Mouse (Mus musculus) C2C12 (cell line): ENCODE results near the gene Slc25a12. TPM values are rescaled to one million over a fixed set of nuclear protein-coding genes. Genes with fewer than 3 reads are reported as not detected.
"Not testable (repeated sequence)": the region's sequence is repeated elsewhere in the genome, so short reads cannot be mapped to it uniquely, and the experiment has no call there.

ENCODE experiments used
- H3K27me3 ChIP-seq: one replicate; pipeline ENCODE4 v1.6.1; 2011; ENCODE audit not compliant: control insufficient read depth, insufficient read depth, insufficient read length
- H3K36me3 ChIP-seq: one replicate; pipeline ENCODE4 v1.6.1; 2011; ENCODE audit not compliant: control insufficient read depth, insufficient read depth
- H3K4me3 ChIP-seq: one replicate; pipeline ENCODE4 v1.5.1; 2011; ENCODE audit warnings: mild to moderate bottlenecking, control low read depth; ENCODE audit not compliant: poor library complexity, insufficient read depth, severe bottlenecking
- H3K79me2 ChIP-seq: one replicate; pipeline ENCODE4 v1.6.1; 2011; ENCODE audit not compliant: control insufficient read depth, insufficient read depth
- H3K79me3 ChIP-seq: one replicate; pipeline ENCODE4 v1.6.1; 2011; ENCODE audit warnings: low read depth, control low read depth
- H3ac ChIP-seq: one replicate; pipeline ENCODE3; 2011; ENCODE audit warnings: low read depth; ENCODE audit not compliant: control insufficient read depth, insufficient read length
- CEBPB ChIP-seq: IDR thresholded peaks from one replicate; pipeline ENCODE4 v1.6.1; 2011; ENCODE audit warnings: low read depth, mild to moderate bottlenecking, control low read depth, moderate library complexity
- CTCF ChIP-seq: IDR thresholded peaks from one replicate; pipeline ENCODE4 v1.5.1; 2011; ENCODE audit not compliant: control insufficient read depth, insufficient read depth, insufficient read length
- FOSL1 ChIP-seq: IDR thresholded peaks from one replicate; pipeline ENCODE4 v1.8.0; 2011; ENCODE audit warnings: mild to moderate bottlenecking, low read length; ENCODE audit not compliant: poor library complexity, insufficient read depth, severe bottlenecking
- MAX ChIP-seq: IDR thresholded peaks from one replicate; pipeline ENCODE4 v1.6.1; 2011; ENCODE audit warnings: mild to moderate bottlenecking, control low read depth
- MYOD1 ChIP-seq: IDR thresholded peaks from one replicate; pipeline ENCODE4 v1.6.1; 2011; ENCODE audit warnings: low read depth; ENCODE audit not compliant: control insufficient read depth, insufficient read length
- MYOG ChIP-seq: IDR thresholded peaks from one replicate; pipeline ENCODE4 v1.6.1; 2011; ENCODE audit not compliant: control insufficient read depth, insufficient read length; ENCODE audit errors: extremely low read depth
- USF1 ChIP-seq: IDR thresholded peaks from one replicate; pipeline ENCODE4 v1.6.1; 2011; ENCODE audit warnings: low read depth, mild to moderate bottlenecking, control low read depth, moderate library complexity
- polyA plus RNA-seq: library from polyadenylated mRNA; unstranded; fragments of >200 nt; fragmentation: generic; extraction: Trizol; gene quantifications from one replicate; pipeline ENCODE4 v1.2.1, GENCODE M21; 2012; ENCODE audit warnings: missing spikeins

The Slc25a12 gene
- polyA plus RNA-seq, 1 experiment: 32.8 TPM

GRCm38 (mm10) chr2:71383890-71384289 lies 16.3 kb upstream of the Slc25a12 start:
- Histone ChIP-seq H3K79me3 (no peaks in the 10 kb centered on the region), H3K36me3 (no peaks in the 10 kb centered on the region), H3K4me3 (no peak overlapping the region), H3K79me2 (no peaks in the 10 kb centered on the region), H3K27me3 (no peaks in the 10 kb centered on the region), H3ac (no peak overlapping the region)
- TF ChIP-seq CTCF (no peak), MAX (no peak), MYOG (no peak), USF1 (no peak), MYOD1 (no peak), CEBPB (no peak), FOSL1 (no peak)

- Histone ChIP-seq H3K36me3 (no peaks in the 10 kb centered on the region), H3ac (no peak overlapping the region), H3K79me3 (no peaks in the 10 kb centered on the region), H3K4me3 (no peak overlapping the region), H3K79me2 (no peaks in the 10 kb centered on the region), H3K27me3 (no peaks in the 10 kb centered on the region)
- TF ChIP-seq MAX: no peak
- TF ChIP-seq MYOD1: no peak
Observed at GRCm38 (mm10) chr2:71381962-71382361, 14.4 kb upstream of the Slc25a12 start.

- no peak overlapping the region for H3K4me3 ChIP-seq
- H3K27me3 ChIP-seq: no peaks in the 10 kb centered on the region
- H3K36me3 ChIP-seq: no peaks in the 10 kb centered on the region
- H3K79me3 ChIP-seq: no peaks in the 10 kb centered on the region
- TF ChIP-seq MYOG (no peak), CEBPB (no peak), USF1 (no peak)
- H3ac ChIP-seq: no peak overlapping the region
- H3K79me2 ChIP-seq: no peaks in the 10 kb centered on the region
Observed at GRCm38 (mm10) chr2:71377426-71377825, 9.9 kb upstream of the Slc25a12 start.

GRCm38 (mm10) chr2:71376433-71376906 lies 8.9 kb upstream of the Slc25a12 start:
- Histone ChIP-seq H3ac (no peak overlapping the region), H3K79me3 (no peaks in the 10 kb centered on the region), H3K4me3 (no peak overlapping the region), H3K27me3 (no peaks in the 10 kb centered on the region), H3K36me3 (no peaks in the 10 kb centered on the region), H3K79me2 (no peaks in the 10 kb centered on the region)
- no peak for TF ChIP-seq CEBPB
- no peak for TF ChIP-seq MYOG
- TF ChIP-seq USF1: no peak
- no peak for TF ChIP-seq CTCF
- TF ChIP-seq MYOD1: no peak
- TF ChIP-seq MAX: no peak
- TF ChIP-seq FOSL1: no peak

GRCm38 (mm10) chr2:71374275-71375155 lies 7.0 kb upstream of the Slc25a12 start:
- peak; percentile 10 for TF ChIP-seq CEBPB
- no peak for TF ChIP-seq MAX

GRCm38 (mm10) chr2:71372261-71372660 lies 4.7 kb upstream of the Slc25a12 start:
- H3K27me3 ChIP-seq: not testable (repeated sequence)

More at GRCm38 (mm10) chr2:71374275-71375155, 7.0 kb upstream of the Slc25a12 start:
- Histone ChIP-seq H3ac (no peak overlapping the region), H3K79me3 (no peaks in the 10 kb centered on the region), H3K4me3 (no peak overlapping the region), H3K79me2 (no peaks in the 10 kb centered on the region), H3K27me3 (no peaks in the 10 kb centered on the region), H3K36me3 (no peaks in the 10 kb centered on the region)

GRCm38 (mm10) chr2:71371790-71372189 lies 4.2 kb upstream of the Slc25a12 start:
- TF ChIP-seq USF1 (no peak), FOSL1 (peak; percentile 5)
- Histone ChIP-seq H3K79me3 (peaks cover 2% of the 10 kb centered on the region), H3K4me3 (no peak overlapping the region), H3K27me3 (no peaks in the 10 kb centered on the region), H3K79me2 (peaks cover 5% of the 10 kb centered on the region), H3ac (no peak overlapping the region), H3K36me3 (no peaks in the 10 kb centered on the region)

More at GRCm38 (mm10) chr2:71372261-71372660, 4.7 kb upstream of the Slc25a12 start:
- not testable (repeated sequence) for H3K36me3 ChIP-seq, H3ac ChIP-seq, H3K4me3 ChIP-seq, H3K79me2 ChIP-seq, H3K79me3 ChIP-seq
